Mouse (Mus musculus): ENCODE measurements around the gene Kcnj6. TPM values are rescaled to one million over a fixed set of nuclear protein-coding genes. Genes with fewer than 3 reads are reported as not detected.
A peak's percentile ranks its signal among the peaks of the same experiment; 100 is the strongest.

Kcnj6 gene
- total RNA-seq, 2 experiments from 2014 or later = not detected

DNA sequence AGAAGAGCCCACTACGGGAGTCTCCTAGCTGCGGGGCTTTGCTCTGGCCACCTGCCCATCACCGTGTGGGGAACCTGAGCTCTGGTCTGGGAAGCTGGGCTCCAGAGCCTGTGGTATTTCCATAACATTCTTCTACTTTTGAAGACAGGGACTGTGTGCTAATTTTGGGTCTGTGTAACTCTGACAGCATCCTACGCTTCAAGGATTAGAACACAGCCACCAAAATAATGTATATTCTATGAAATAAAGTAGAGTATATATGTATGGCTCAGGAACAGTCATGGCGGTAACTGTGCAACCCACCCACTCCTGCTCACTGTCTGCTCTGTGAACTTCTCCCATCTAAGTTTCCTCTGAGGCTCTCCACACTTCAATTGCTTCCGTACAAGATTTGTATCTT lies 229.9 kb downstream of the Kcnj6 start:
- no peak for DNase-seq

DNA sequence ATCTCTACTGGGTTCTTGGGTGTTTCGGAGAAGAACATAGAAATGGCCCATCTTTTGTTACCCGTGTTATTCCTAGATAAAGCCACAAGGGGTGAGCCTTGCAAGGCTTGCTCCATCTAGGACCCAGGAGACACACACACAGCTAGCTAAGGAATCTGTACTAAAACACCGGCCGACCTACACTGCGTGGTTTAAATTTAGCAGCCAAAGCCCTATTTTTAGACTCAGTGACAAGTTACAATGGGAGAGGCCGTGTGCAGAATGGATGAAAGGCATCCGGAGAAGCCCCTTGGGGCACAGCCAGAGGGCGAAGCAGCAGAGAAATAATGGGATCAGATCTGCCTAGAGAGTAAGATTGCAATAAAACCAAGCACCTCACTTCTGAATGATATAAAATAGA lies 232.4 kb downstream of the Kcnj6 start:
- peak; percentile 48 to 64 for DNase-seq

DNA sequence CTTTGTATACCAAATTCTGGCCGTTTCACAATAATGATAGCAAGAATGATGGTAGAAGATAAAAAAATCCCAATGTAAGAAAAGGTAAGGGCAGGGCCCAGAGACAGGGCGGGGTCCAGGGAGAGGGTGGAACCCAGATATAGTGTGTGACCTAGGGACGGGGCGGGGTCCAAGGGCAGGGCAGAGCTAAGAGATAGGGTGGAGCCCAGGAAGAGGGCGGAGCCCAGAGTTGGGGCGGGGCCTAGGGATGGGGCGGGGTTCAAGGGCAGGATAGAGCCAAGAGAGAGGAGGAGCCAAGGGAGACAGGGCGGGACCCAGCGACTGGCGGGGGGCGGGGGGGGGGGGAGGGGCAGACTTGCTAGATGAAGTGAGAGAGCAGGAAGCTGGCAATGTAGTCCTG lies 236.8 kb downstream of the Kcnj6 start:
- DNase-seq = no peak

DNA sequence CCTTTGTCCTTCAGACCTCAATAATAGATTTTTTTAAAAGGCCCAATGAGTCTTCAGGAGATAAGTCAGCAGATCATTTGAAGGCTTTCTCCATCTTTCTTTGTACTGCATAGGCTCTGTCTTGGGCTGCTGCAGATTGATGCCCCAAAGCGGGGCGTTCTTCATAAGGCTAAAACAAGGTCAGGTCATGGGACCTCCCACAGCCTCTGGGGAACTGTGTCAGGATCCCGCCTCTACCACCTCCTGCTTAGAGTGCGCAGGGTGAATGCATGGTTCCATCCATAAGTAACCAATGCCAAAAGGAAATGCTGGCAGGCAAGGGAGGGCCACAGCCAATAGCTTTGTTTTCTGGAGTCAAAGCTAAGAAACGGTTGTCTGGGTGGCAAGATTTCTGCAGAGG lies 237.7 kb downstream of the Kcnj6 start:
- no peak for DNase-seq

DNA sequence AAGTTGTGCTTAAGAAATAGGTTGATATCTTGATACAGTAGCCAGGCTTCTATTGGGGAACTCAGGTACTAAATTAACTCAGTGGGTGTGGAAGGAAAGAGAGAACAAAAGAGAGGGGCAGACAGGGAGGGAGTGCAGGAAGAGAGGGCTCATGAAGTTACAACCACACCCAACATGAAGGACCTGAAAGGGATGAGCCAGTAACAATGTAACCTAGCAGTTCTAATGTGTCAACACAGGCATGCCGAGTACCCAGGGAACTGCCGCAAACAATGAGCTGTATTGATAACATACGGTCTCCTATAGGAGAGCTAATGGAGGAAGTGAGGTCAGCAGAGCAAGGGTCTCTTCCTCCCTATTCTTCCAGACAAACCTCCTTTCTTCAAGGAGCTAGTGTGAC lies 238.9 kb downstream of the Kcnj6 start:
- no peak for DNase-seq

DNA sequence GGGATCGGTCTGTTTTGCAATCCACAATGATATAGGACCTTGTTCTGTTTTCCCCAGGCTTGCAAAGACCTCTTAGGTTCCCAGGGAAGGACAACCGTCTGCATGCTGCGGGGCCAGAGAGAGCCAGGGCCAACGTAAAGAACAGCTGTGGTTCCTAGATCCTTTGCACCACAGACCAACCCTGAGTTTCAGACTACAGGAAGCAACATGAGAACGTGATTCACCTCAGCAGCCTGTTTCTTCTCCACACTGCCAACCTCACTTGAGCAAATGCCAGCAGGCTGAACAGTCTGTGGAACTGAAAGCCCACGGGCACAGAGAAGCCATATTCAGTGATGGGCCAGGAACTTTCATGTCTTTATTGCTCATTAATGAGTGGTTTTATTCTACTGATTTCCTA lies 241.1 kb downstream of the Kcnj6 start:
- no peak for DNase-seq

DNA sequence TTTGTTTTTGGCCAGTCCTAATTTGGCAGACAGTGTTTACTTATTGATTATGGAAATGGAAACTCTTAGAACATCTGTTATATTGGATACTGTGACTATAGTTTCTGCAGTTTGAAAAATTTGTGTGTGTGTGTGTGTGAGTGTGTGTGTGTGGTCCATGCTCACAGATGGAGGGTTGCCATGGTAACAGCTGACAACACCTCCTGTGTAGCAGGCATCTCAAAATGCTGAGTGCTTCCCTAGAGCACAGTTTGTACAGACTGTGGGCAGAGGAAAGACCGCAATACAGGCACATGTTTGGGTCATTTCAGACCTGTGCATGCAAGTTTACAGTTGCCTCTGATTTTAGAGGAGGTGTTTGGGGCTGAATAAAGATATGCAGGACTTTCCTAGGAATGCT lies 244.0 kb downstream of the Kcnj6 start:
- no peak for DNase-seq

DNA sequence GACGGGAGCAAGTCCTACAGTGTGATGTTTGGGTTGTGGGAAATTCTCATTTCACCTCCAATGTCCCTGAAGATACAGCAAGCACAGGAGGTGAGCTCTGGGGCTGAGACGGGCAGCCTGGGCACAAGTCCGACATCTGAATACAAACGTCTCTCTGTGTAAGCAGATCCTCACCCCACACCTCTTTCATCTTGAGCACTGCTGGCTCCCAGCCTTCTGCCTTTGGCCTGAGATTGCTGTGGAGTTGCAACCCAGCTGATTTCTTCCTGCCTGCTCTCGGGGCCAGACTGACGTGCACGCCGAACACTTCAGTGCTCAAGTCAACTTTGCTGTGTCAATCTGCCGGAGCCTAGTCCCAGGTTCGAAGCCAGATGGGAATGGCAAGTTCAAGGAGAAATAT lies 244.7 kb downstream of the Kcnj6 start:
- peak; percentile 10 to 19 for DNase-seq

DNA sequence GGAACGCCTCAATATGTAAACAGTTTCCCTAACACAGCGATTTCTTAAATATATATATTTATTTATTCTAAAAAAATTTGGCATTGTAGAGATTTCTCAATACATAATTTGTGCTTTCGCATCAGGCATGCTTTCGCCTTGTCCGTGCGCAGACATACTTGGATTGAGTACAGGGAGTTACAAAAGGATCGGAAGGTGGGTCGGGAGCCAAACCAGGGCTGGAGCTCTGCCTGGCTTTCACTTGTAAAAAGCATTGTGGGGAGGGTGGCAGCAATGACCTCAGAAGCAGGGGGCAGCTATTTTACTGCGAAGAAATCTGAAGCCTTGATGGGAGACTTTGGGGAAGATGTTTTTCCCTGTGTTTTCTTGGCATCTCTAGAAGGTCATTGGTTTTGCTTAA lies 252.5 kb downstream of the Kcnj6 start:
- peak; percentile 65 to 69 for DNase-seq

DNA sequence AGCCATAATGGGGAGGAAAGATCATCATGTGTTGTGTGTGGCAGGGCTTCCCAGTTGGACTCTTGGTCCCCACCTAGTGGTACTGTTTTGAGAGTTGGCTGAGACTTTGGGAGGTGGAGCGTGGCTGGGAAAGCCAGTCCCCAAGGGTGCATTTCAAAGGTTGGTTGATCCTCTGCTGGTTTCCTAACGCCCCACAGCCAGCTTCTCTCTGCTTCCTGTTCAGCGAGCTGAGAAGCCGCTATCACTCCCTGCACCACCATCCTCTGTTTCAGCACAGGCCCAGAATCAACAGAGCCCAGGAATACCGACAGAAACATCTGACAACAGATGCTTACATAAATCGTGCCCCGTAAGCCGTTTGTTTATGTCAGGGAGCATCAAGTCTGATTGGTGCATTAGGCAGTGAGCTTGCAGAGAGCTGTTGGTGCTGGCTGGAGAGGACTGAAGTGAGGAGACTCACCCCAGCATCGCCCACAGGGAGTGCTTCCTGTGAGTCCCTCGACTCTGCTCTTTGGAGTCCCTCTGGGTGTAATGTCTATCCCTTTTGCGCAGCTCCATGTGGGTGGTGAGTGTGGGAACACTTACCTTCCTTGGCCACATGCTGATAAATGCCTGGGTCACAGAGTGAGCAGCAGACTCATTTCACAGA lies 253.5 kb downstream of the Kcnj6 start:
- DNase-seq = peak; percentile 47 to 59

DNA sequence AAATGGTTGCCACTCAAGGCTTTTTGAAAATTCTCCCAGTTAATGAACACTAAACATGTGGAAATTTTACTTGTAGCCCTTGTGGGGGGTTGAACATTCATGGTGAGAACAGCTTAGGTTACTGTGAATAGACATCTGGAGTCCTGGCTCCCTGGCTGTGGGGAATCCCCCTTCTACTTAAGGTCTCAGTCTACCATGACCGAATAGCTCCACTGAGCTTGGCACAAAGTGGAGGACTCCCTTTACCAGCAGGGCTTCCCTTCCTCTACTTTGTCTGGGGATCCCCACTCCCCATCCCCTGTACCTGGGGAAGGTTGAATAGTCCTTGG lies 260.2 kb downstream of the Kcnj6 start:
- DNase-seq = no peak

DNA sequence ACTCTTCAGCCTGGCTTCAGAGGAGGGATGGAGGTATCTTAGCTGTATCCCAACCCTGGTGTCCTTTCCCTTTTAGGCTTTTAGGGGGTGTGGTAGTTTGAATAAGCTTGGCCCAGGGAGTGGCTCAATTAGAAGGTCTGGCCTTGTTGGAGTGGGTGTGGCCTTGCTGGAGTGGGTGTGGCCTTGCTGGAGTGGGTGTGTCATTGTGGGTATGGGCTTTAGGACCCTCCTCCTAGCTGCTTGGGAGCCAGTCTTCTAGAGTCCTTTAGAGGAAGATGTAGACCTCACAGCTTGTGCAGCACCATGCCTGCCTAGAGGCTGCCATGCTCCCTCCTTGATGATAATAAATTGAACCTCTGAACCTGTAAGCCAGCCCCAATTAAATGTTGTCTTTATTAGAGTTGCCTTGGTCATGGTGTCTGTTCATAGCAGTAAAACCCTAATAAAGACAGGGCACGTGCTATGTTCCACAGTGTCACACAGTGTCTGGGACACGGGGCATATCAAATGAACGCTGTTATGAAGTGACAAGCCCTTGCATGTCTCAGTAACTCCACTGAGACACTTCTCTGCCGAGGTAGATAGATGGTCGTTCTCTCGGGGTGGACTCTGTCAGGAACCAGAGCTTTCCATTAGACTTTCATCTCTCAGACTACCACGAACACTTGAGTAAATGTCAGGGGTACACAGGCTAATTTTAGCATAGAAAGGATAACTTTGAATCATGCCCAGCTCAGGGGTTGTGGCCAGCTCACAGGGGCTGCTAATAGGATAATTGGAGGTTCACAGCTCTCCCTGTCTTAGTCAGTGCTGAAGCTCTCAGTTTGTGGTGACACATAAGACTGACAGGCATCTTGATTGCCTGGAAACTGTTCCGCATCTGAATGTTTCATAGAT lies 260.8 kb downstream of the Kcnj6 start:
- no peak for DNase-seq

DNA sequence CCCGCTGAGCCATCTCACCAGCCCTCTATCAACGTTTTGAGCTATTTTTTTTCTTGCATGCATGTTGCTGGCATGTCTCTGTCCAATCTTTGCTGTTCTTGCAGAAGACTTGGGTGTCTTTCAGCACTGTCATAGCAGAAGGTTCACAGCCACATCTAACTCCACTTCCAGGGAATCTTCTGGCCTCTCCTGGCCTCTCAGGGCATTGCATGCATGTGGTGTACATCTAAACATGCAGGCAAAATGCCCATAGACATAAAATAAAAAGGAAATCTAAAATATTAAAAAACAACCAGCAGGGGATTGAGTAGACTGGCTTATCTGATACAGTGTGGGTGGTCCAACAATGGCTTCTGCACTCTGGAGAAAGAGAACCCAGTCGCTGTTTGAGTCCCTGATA lies 262.0 kb downstream of the Kcnj6 start:
- DNase-seq = no peak

DNA sequence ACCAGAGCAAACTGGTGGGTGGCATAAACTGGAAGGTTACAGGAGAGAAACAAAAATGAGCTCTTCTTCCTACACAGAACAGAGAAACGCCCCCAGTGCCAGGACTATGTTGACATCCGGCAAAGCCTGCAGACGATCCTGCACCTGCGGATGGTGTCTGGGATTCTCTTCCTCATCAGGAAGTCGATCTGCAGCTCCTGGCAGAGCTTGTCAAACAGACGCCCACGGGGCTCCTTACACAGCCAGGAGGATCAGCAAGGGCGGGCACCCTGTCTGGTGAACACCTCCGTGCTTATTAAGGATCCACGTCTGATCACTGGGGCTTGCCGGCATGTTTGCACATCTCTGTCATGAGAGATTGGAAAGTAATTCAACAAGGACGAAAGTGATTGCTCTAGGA lies 266.5 kb downstream of the Kcnj6 start:
- no peak for DNase-seq

DNA sequence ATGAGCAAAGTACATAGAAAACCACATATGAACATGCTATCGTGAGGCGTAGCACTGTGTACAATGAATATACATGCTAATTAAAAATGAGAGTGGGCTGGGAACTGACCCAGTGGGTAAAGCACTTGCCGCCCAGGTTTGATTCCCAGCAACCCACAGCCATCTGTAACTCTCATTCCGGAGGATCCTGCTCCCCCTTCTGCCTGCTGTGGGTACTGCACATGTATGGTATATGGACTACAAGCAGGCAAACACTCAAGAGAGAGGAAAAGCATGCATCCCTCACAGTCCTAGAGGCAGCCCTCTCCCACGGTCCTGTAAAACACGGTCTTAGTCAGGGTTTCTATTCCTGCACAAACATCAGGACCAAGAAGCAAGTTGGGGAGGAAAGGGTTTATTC lies 268.3 kb downstream of the Kcnj6 start:
- DNase-seq = no peak

DNA sequence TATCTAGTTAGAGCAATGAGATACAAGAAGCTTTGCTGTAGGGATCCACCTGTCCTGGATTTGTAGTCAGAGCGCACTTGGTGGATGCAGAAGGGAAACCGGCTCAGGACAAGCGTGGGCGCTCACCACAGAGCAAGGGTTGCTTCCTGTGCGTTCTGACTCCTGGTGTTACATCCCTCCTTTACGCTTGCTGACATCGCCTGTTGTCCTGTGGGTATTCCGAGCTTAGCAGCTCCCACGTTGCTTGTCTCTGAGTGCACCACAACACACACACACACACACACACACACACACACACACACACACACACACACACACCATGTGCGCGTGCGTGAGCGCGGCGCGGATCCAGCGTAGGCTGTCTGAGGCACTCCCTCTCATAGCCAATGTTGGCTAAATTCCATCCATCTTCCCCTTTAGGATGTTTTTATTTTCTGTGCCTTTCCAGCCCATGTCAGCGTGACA lies 272.7 kb downstream of the Kcnj6 start:
- peak in 1 of 2 experiments; percentile 36 for DNase-seq

DNA sequence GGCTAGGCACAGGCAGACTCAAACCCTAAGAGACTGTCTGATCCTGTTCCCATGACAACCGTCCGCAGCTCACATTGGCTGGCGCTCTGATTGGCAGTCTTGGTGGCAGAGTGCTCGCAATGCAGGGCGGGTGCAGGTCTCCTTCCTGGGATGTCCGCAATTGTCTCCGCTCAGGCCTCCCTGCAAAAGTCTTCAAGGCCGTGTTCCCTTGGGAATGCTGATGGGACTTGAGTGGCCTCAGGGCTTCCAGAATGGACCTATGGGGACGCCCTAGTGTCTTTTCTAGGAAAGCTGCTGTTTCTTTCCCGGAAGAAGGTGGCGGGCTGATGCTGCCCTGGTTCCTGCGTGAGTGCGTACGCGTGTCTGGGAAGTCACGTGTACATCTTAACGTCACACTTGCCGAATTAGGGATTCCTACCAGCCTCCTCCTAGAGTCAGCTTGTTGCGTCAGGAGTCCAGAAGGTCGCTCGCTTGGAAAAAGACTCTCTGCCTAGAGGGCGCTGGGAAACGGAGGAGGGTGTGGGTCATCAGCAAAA lies 273.4 kb downstream of the Kcnj6 start:
- DNase-seq = peak; percentile 86 to 89

DNA sequence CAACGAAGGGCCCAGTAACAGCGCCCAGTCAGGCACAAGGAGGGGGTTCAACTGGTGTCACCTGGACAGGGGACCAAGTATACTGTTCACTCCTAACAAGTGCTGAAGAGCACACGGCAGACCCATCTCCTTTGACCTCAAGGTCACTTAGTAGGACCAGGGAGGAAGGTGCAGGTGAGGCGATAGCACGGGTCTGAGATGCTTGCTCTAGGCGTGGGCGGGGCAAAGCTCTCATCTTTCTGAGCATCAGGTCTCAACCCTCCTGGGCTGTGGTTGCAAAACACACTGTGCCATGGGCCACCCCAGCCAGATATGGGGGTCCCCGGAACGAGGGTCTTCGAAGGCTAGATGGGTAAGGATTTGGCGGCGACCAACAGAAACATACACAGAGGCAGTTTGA lies 274.6 kb downstream of the Kcnj6 start:
- no peak for DNase-seq

DNA sequence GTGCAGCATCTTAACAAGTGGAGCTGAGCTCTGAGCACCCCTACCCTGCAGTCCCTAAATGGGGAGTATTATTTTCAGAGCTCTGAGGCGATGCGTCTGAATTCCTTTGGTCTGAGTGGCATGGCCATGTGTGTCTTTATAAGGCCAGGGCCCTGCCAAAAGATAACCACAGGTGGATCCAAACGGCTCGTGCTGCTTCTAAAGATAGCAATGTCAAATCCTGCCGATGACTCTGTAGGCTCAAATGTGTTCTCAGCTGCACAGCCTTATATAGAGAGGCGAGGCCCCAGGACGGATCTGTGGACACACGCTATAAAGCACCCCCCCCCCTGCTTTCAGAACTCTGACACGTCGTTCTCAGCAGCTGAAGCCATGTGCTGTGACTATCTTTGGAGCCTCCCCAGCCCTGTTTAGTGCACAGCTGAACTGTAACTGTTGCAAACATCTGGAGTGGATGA lies 275.9 kb downstream of the Kcnj6 start:
- DNase-seq = peak; percentile 39 to 46

DNA sequence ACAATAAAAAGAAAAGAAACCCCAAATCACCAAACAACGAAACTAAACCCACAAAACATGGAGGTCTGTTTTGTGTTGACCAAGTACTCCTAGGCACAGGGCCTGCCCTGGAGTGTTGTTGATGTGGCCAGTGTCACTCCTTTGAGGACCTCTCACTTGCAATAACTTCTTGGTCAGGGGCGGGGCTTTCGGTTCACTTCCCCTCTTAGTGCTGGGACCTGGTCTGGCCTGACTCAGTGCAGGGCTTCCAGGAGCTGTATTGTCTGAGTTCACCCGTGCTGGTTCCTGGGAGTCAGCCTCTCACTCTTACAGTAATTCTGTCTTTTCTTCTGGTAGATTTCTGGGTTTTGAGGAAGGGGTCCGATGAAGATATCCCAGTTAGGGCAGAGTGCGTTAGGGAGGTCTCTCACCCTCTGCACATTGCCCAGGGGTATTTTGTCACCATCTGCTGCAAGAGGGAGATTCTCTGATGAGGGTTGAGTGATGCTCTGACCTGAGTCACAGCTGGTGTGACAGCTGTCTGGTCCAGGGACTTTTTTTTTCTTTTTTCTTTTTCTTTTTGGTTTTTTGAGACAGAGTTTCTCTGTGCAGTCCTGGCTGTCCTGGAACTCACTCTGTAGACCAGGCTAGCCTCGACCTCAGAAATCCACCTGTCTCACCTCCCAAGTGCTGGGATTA lies 276.9 kb downstream of the Kcnj6 start:
- DNase-seq = no peak

DNA sequence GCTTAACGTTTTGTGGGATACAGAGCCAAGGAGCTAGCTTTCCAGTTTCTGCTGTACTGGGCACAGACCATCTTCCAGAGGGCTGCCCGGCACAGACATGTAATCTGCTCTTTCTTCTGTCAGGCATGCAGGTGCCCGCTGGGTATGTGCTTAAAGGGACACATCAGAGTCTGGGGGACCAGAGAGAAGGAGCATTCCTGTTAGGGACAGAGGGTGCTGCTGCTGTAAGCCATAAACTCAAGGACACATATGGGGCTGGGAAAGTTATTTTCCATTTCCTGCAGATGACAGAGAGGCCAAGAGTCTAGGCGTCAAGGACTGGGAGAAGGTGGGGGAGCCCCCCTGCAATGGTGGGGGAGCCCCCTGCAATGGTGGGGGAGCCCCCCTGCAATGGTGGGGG lies 278.0 kb downstream of the Kcnj6 start:
- DNase-seq = no peak

DNA sequence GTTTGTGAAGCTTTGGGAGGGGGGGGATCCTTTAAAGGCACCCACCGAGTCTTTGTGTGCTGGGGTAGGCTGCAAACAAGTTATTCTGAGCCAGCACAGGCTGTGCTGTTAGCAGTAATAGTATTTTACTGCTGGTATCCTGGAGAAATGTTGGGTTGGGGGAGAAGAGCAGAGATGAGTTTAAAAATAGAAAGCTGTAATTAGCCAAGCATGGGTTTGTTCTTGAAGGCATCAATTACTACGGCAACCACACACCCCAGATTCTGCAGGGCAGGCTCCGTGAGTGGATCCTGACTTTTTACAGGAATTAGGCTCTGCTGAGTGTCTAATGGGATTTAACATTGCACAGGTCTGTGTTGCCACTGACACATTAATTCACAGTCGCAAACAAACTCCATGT lies 278.6 kb downstream of the Kcnj6 start:
- no peak for DNase-seq

DNA sequence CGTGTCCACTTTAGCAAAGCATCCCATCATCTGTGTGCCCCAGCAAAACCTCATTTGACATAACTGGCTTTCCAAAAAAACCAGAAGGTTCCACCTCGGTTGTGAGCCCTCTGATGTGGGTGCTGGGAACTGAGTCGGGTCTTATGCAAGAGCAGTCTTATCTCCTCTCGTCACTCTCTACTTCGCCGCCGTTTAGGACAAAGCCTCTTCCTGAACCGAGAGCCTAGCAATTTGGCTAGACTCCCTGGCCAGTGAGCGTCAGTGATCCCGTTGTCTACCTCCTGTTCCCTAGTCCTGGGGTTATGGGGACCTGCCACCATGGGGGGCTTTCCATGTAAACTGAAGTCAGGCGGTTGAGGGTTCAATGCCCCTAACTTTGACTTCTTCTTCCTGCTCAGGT lies 280.4 kb downstream of the Kcnj6 start:
- no peak for DNase-seq
